Mouse (Mus musculus) ES-Bruce4 (cell line): ENCODE results near the gene Vapb. TPM values are rescaled to one million over a fixed set of nuclear protein-coding genes. Genes with fewer than 3 reads are reported as not detected.

Experiments used
- H3K27ac ChIP-seq: 2 replicates; pipeline ENCODE4 v1.5.1; 2012; ENCODE audit warnings: low read length, inconsistent platforms; ENCODE audit not compliant: insufficient read depth
- H3K27me3 ChIP-seq: 2 replicates; pipeline ENCODE4 v1.6.1; 2012; ENCODE audit warnings: mild to moderate bottlenecking, low read length, inconsistent platforms; ENCODE audit not compliant: control insufficient read depth, poor library complexity, insufficient read depth, severe bottlenecking
- H3K36me3 ChIP-seq: 2 replicates; pipeline ENCODE4 v1.6.1; 2012; ENCODE audit warnings: inconsistent platforms, mild to moderate bottlenecking, low read length, moderate library complexity; ENCODE audit not compliant: control insufficient read depth, poor library complexity, insufficient read depth, severe bottlenecking
- H3K4me1 ChIP-seq: one replicate; pipeline ENCODE4 v1.8.1; 2011; ENCODE audit warnings: low read length; ENCODE audit not compliant: control insufficient read depth, insufficient read depth
- H3K4me3 ChIP-seq: 2 replicates; pipeline ENCODE4 v1.5.1; 2011; ENCODE audit warnings: low read depth, mild to moderate bottlenecking, low read length
- H3K9ac ChIP-seq: 2 replicates; pipeline ENCODE4 v1.6.1; 2012; ENCODE audit warnings: low read depth, mild to moderate bottlenecking, inconsistent platforms; ENCODE audit not compliant: poor library complexity, severe bottlenecking
- H3K9me3 ChIP-seq: replicated peaks from 2 replicates; pipeline ENCODE4 v1.6.1; 2012; ENCODE audit warnings: mild to moderate bottlenecking, low read length, inconsistent platforms; ENCODE audit not compliant: control insufficient read depth, poor library complexity, insufficient read depth, severe bottlenecking
- CTCF ChIP-seq: IDR thresholded peaks from one replicate; pipeline ENCODE4 v1.8.1; 2011; ENCODE audit warnings: low read depth, low read length
- EP300 ChIP-seq: IDR thresholded peaks from 2 replicates; pipeline ENCODE4 v1.6.1; 2011; ENCODE audit warnings: low read depth, low read length; ENCODE audit not compliant: insufficient read depth
- POLR2A ChIP-seq: IDR thresholded peaks from one replicate; pipeline ENCODE4 v1.8.1; 2011; ENCODE audit warnings: low read length; ENCODE audit not compliant: insufficient read depth
- polyA plus RNA-seq: library from polyadenylated mRNA; stranded (reverse); fragments of >200 nt; gene quantifications from 2 replicates; pipeline ENCODE4 v1.2.4, GENCODE M21; 2011; ENCODE audit warnings: low read depth; ENCODE audit not compliant: missing spikeins, insufficient read depth, insufficient read length

Gene Vapb
- polyA plus RNA-seq, 1 experiment = 56.4 TPM

DNA sequence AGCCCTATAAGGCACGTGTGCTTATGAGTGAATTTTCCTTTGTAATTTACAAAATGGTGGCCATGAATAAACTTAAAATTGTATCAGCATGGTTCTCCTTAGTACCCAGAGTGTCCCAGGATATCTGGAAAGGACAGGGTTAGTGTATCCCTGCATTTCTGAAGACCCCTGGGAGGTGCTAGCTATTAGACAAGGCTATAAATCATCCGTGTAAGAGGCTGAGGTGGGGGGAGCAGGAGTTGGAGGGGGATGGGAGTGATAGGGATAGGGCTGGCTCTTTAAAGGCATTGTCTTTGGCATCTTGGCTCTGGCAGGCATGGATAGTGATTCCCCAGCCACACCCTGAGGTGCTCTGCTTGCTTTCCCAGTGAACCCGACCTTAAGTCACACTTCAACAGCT is 27.3 kb downstream of the Vapb start:
- Histone ChIP-seq H3K27ac (no peak overlapping the region), H3K27me3 (no peaks in the 10 kb centered on the region), H3K4me3 (no peak overlapping the region), H3K4me1 (no peaks in the 10 kb centered on the region), H3K9me3 (no peaks in the 10 kb centered on the region), H3K36me3 (no peaks in the 10 kb centered on the region), H3K9ac (no peak overlapping the region)
- no peak for TF ChIP-seq EP300
- TF ChIP-seq CTCF = no peak
- TF ChIP-seq POLR2A = no peak

- Histone ChIP-seq H3K9me3 (no peaks in the 10 kb centered on the region), H3K9ac (no peak overlapping the region), H3K4me1 (peaks cover 1% of the 10 kb centered on the region), H3K27me3 (no peaks in the 10 kb centered on the region), H3K4me3 (no peak overlapping the region), H3K36me3 (no peaks in the 10 kb centered on the region), H3K27ac (no peak overlapping the region)
- no peak for TF ChIP-seq EP300
- TF ChIP-seq POLR2A = no peak
- TF ChIP-seq CTCF = no peak
Measured at GRCm38 (mm10) chr2:173767959-173768595, 30.8 kb downstream of the Vapb start.

GRCm38 (mm10) chr2:173769183-173769582 is 31.9 kb downstream of the Vapb start:
- H3K9ac ChIP-seq = no peak overlapping the region
- no peaks in the 10 kb centered on the region for H3K27me3 ChIP-seq
- H3K27ac ChIP-seq = no peak overlapping the region
- H3K9me3 ChIP-seq = no peaks in the 10 kb centered on the region
- H3K36me3 ChIP-seq = no peaks in the 10 kb centered on the region
- H3K4me3 ChIP-seq = no peak overlapping the region
- H3K4me1 ChIP-seq = peaks cover 1% of the 10 kb centered on the region
- no peak for TF ChIP-seq CTCF
- TF ChIP-seq POLR2A = no peak
- TF ChIP-seq EP300 = no peak

DNA sequence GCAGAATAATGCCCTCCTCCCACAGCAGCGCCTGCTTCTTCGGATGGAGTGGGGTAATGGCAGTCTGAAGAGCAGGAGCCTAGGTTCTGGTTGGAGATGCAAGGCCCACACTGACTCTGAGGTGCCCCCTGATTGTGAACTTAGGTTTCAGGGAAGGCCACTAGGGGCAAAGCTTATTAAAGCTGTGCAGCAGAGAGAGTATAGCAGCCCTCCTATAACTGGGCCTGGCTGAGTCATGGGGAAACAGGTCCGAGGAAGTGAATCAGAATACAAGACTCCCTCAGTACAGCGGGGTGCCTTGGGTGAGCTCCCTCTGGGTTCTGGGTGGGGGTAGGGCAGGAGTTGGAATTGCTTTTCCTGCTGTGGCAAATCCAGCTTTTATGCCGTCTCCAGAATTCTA is 33.3 kb downstream of the Vapb start:
- no peak overlapping the region for H3K4me3 ChIP-seq
- no peaks in the 10 kb centered on the region for H3K27me3 ChIP-seq
- H3K9me3 ChIP-seq = no peaks in the 10 kb centered on the region
- no peak overlapping the region for H3K9ac ChIP-seq
- TF ChIP-seq CTCF (no peak), EP300 (no peak), POLR2A (no peak)
- H3K27ac ChIP-seq = no peak overlapping the region
- H3K4me1 ChIP-seq = peaks cover 1% of the 10 kb centered on the region
- H3K36me3 ChIP-seq = no peaks in the 10 kb centered on the region

DNA sequence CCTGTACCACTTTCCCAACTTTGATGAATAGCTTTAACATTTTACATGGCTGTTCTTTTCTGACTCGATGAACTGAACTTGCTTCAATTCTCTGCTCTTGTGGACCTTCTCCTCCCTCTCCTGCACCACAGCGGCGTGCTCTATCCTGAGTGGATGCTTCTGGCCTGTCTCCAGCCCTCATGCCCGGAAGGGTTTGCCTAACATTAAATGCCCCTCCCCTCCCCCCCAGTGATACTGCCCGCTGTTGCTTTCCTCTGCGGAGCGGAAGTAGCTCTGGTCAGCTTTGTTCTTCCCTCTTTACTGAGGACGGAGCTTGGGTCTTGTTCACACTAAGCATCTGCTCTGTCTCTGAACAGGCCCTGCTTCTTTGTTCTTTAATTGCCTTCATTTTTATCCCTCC is 34.4 kb downstream of the Vapb start:
- H3K4me3 ChIP-seq = no peak overlapping the region
- H3K27me3 ChIP-seq = no peaks in the 10 kb centered on the region
- no peaks in the 10 kb centered on the region for H3K9me3 ChIP-seq
- no peaks in the 10 kb centered on the region for H3K36me3 ChIP-seq
- TF ChIP-seq EP300 (0 out of 2 replicates have a peak, but pooled peaks have one; percentile 13), CTCF (no peak)
- H3K9ac ChIP-seq = no peak overlapping the region
- no peak overlapping the region for H3K27ac ChIP-seq
- peaks cover 1% of the 10 kb centered on the region for H3K4me1 ChIP-seq

GRCm38 (mm10) chr2:173775556-173775955 is 38.2 kb downstream of the Vapb start:
- Histone ChIP-seq H3K9ac (no peak overlapping the region), H3K27ac (no peak overlapping the region)

More at GRCm38 (mm10) chr2:173775556-173775955, 38.2 kb downstream of the Vapb start:
- Histone ChIP-seq H3K9me3 (no peaks in the 10 kb centered on the region), H3K36me3 (peaks cover 2% of the 10 kb centered on the region; the same call in 1 of the 2 replicates), H3K4me1 (no peaks in the 10 kb centered on the region), H3K4me3 (no peak overlapping the region), H3K27me3 (no peaks in the 10 kb centered on the region)
- TF ChIP-seq POLR2A (no peak), EP300 (no peak), CTCF (no peak)
